Mouse (Mus musculus): Measurements from ENCODE around the gene Gm44790. TPM values are rescaled to one million over a fixed set of nuclear protein-coding genes. Genes with fewer than 3 reads are reported as not detected.

The Gm44790 gene
- total and polyA plus RNA-seq, 3 experiments: 0.29 to 0.77 TPM; not detected in 1

DNA sequence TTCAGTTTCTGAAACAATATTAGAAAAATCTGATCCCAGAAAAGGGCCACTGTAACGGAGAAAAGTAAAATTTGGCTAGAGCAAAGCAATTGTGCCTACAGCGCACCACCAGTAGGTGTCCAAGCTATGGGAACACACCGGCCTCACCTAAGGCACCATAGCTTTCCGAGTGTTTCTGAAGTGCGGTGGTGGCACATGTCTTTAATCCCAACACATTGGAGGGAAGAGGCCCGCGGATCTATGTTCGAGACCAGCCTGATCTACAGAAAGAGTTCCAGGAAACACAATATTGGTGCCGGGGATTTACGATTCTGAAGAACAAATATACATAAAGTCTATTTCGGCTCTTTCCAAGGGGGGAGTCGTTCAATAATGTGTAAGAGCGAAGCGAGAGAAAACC, 11.3 kb downstream of the Gm44790 start (continued):
- TF ChIP-seq TBP (IDR thresholded peaks at IDR 0.05; ENCODE audit: low read depth, low read length) (peak; percentile 89), POLR2A (IDR thresholded peaks at IDR 0.05; ENCODE audit: control insufficient read depth in 1 of 2, insufficient read depth in 1 of 2, low read depth in 1 of 2, low read length in 2 of 2, poor library complexity in 1 of 2) (0 out of 4 replicates have a peak, but pooled peaks of 1 of the 2 experiments have one; percentile 37)

DNA sequence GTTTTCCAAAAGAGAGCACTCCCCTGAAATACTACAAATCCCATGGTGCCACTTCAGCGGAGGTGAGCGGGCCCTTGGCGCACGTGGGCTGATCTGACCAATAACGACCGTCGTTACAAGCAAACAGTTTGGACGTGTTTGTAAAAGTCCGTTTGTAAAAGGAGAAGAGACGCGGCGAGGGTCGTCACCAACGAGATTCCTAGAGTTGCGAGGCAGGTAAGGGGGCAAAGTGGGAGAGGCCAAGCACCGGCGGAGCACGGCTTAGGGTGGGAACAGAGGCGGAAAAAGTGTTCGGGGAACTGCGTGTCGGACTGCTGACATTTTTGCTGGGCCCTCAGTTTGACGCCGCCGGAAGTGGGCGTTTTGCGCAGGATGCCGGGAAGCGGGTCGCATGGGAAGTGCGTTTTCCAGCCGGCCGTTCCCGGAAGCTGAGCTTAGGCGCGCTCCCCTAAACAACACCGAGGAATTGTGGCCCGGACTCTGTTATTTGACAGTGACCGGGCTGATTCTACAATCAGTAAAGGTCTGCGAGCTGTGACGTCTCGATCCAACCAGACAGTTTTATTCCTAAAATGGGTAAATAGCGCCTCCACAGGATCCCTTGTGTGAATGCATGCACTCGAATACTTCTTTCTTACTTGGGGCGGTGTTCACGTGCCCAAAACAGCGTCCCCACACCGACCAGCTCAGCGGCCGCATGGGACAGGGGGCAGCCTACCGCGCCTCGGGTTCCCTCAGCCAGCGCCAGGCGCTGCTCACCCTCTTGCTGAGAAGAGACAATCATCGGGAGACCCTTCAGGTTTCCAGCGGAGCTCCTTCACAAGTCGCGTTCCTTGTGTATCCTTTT, 12.0 kb downstream of the Gm44790 start, which contains the start of gene C87436:
C87436 (plus strand) TSS at position 103 of the 847 bp plus-strand sequence.
- H3K4me1 ChIP-seq (ENCODE audit: control insufficient read depth in 1 of 2, insufficient read depth in 2 of 2, low read length in 2 of 2): peaks cover 0 to 10% of the 10 kb centered on the region in 2 experiments; a peak in 2 of 4 replicates
- peaks cover 15% of the 10 kb centered on the region for H3K79me2 ChIP-seq (ENCODE audit: control insufficient read depth, insufficient read depth, low read length, poor library complexity)
- peak within 1 kb of the TSS; percentile 99 for H3K9ac ChIP-seq (ENCODE audit: control insufficient read depth, low read depth, low read length, poor library complexity, severe bottlenecking)
- H3K36me3 ChIP-seq (ENCODE audit: control insufficient read depth in 1 of 2, insufficient read depth in 2 of 2, low read length in 2 of 2): peaks cover 0 to 15% of the 10 kb centered on the region in 2 experiments; a peak in 2 of 4 replicates
- no peaks in the 10 kb centered on the region for H3K27me3 ChIP-seq (ENCODE audit: control insufficient read depth in 1 of 2, insufficient read depth in 2 of 2, low read length in 2 of 2)
- peak; percentile 98 for DNase-seq (ENCODE audit: low read depth, low spot score)
- H3K4me3 ChIP-seq (ENCODE audit: control insufficient read depth in 1 of 2, insufficient read depth in 1 of 2, low read depth in 2 of 2, low read length in 2 of 2): peak within 1 kb of the TSS; percentile 80 to 99
- peak within 1 kb of the TSS; percentile 100 for H3K27ac ChIP-seq (ENCODE audit: control insufficient read depth, low read depth, low read length)
- no peaks in the 10 kb centered on the region for H3K9me3 ChIP-seq (replicated peaks; ENCODE audit: insufficient read depth, low read length)
- TF ChIP-seq CHD2 (IDR thresholded peaks at IDR 0.05; ENCODE audit: low read length) (no peak; the same call in 1 of the 2 replicates), POLR2AphosphoS5 (IDR thresholded peaks at IDR 0.05; ENCODE audit: borderline replicate concordance, low read depth, low read length) (no peak), MEF2A (IDR thresholded peaks at IDR 0.05; ENCODE audit: extremely low read depth, insufficient replicate concordance, low read depth, low read length, poor library complexity, severe bottlenecking) (no peak), CHD1 (IDR thresholded peaks at IDR 0.05; ENCODE audit: low read depth, low read length) (no peak), TBP (IDR thresholded peaks at IDR 0.05; ENCODE audit: low read depth, low read length) (peak; percentile 84), RAD21 (IDR thresholded peaks at IDR 0.05; ENCODE audit: low read depth, low read length) (peak; percentile 23), ZMIZ1 (IDR thresholded peaks at IDR 0.05; ENCODE audit: low read depth, low read length) (peak; percentile 73), USF1 (IDR thresholded peaks at IDR 0.05; ENCODE audit: low read depth, low read length) (peak; percentile 99), HCFC1 (IDR thresholded peaks at IDR 0.05; ENCODE audit: low read depth, low read length) (peak; percentile 94), E2F4 (IDR thresholded peaks at IDR 0.05; ENCODE audit: borderline replicate concordance, low read depth, low read length) (no peak; the same call in 1 of the 2 replicates), ZNF384 (IDR thresholded peaks at IDR 0.05; ENCODE audit: low read depth, low read length) (no peak), MYB (IDR thresholded peaks at IDR 0.05; ENCODE audit: low read depth, low read length) (peak; percentile 79), CTCF (IDR thresholded peaks at IDR 0.05 in 2 of 3, conservative IDR thresholded peaks at IDR 0.05 in 1 of 3; ENCODE audit: control insufficient read depth in 1 of 3, insufficient read depth in 1 of 3, low read depth in 2 of 3, low read length in 3 of 3, poor library complexity in 1 of 3, severe bottlenecking in 1 of 3) (peak; percentile 0 to 54 (median 36); a peak in 3 of 6 replicates), NRF1 (IDR thresholded peaks at IDR 0.05; ENCODE audit: insufficient read depth, low read depth, low read length, poor library complexity, severe bottlenecking) (peak; percentile 50), TCF12 (IDR thresholded peaks at IDR 0.05; ENCODE audit: low read depth, low read length) (peak; percentile 73; the same call in 1 of the 2 replicates), RCOR1 (IDR thresholded peaks at IDR 0.05; ENCODE audit: low read depth, low read length) (no peak; the same call in 1 of the 2 replicates), ELF1 (IDR thresholded peaks at IDR 0.05; ENCODE audit: low read depth, low read length) (peak; percentile 99), MYC (IDR thresholded peaks at IDR 0.05; ENCODE audit: low read depth, low read length) (peak; percentile 99), NELFE (IDR thresholded peaks at IDR 0.05; ENCODE audit: low read depth, low read length) (peak; percentile 63), UBTF (IDR thresholded peaks at IDR 0.05; ENCODE audit: borderline replicate concordance, insufficient read depth, low read depth, low read length) (no peak), SIN3A (IDR thresholded peaks at IDR 0.05; ENCODE audit: low read length) (peak; percentile 98), ZKSCAN1 (IDR thresholded peaks at IDR 0.05; ENCODE audit: low read depth, low read length) (no peak), GABPA (IDR thresholded peaks at IDR 0.05; ENCODE audit: low read depth, low read length) (peak; percentile 52; the same call in 1 of the 2 replicates), GATA1 (IDR thresholded peaks at IDR 0.05; ENCODE audit: low read depth, low read length) (0 out of 2 replicates have a peak, but pooled peaks have one; percentile 14), MAFK (IDR thresholded peaks at IDR 0.05; ENCODE audit: borderline replicate concordance, low read depth, low read length) (no peak), SMC3 (IDR thresholded peaks at IDR 0.05; ENCODE audit: low read depth, low read length) (no peak), JUND (IDR thresholded peaks at IDR 0.05; ENCODE audit: low read depth, low read length) (0 out of 2 replicates have a peak, but pooled peaks have one; percentile 6), KAT2A (conservative IDR thresholded peaks at IDR 0.05; ENCODE audit: low read depth, low read length) (peak; percentile 91), TAL1 (IDR thresholded peaks at IDR 0.05; ENCODE audit: low read length) (no peak), USF2 (IDR thresholded peaks at IDR 0.05; ENCODE audit: borderline replicate concordance in 1 of 2, insufficient read depth in 1 of 2, low read depth in 1 of 2, low read length in 2 of 2) (peak; percentile 86 to 98), EP300 (IDR thresholded peaks at IDR 0.05; ENCODE audit: low read depth in 1 of 2, low read length in 2 of 2) (no peak)
